Mouse (Mus musculus) retina, postnatal 1 day (tissue): Measurements from ENCODE around the gene Pum2.
"Not testable (repeated sequence)": the region's sequence is repeated elsewhere in the genome, so short reads cannot be mapped to it uniquely, and the experiment has no call there.

Source experiments
- DNase-seq: peaks from one replicate; pipeline ENCODE4 v3.0.0-alpha.2; 2012

Pum2 gene

GRCm38 (mm10) chr12:8669846-8670245 is 4.1 kb upstream of the Pum2 start:
- DNase-seq = no peak

GRCm38 (mm10) chr12:8673121-8673973 is 587 bp upstream of the Pum2 start:
- DNase-seq = no peak

GRCm38 (mm10) chr12:8674377-8674864 is 487 bp downstream of the Pum2 start:
- DNase-seq = no peak

GRCm38 (mm10) chr12:8674891-8675341 is 982 bp downstream of the Pum2 start:
- DNase-seq = no peak

- DNase-seq = peak; percentile 14
Observed at GRCm38 (mm10) chr12:8675361-8675760, 1.4 kb downstream of the Pum2 start.

GRCm38 (mm10) chr12:8676341-8676740 is 2.4 kb downstream of the Pum2 start:
- DNase-seq = no peak

- DNase-seq = no peak
Observed at GRCm38 (mm10) chr12:8677926-8678325, 4.0 kb downstream of the Pum2 start.

- DNase-seq = no peak
Observed at GRCm38 (mm10) chr12:8684200-8684599, 10.3 kb downstream of the Pum2 start.

- DNase-seq = no peak
Observed at GRCm38 (mm10) chr12:8685036-8685435, 11.1 kb downstream of the Pum2 start.

GRCm38 (mm10) chr12:8689882-8690281 is 15.9 kb downstream of the Pum2 start:
- DNase-seq = not testable (repeated sequence)

- DNase-seq = peak; percentile 60
Observed at GRCm38 (mm10) chr12:8698895-8699294, 25.0 kb downstream of the Pum2 start.

- no peak for DNase-seq
Observed at GRCm38 (mm10) chr12:8703988-8704387, 30.1 kb downstream of the Pum2 start.

- DNase-seq = no peak
Observed at GRCm38 (mm10) chr12:8708876-8709275, 34.9 kb downstream of the Pum2 start.

- DNase-seq = no peak
Observed at GRCm38 (mm10) chr12:8712665-8713064, 38.7 kb downstream of the Pum2 start.

- DNase-seq = no peak
Observed at GRCm38 (mm10) chr12:8716093-8716492, 42.2 kb downstream of the Pum2 start.

GRCm38 (mm10) chr12:8726890-8727289 is 53.0 kb downstream of the Pum2 start:
- DNase-seq = peak; percentile 3

GRCm38 (mm10) chr12:8728739-8729138 is 54.8 kb downstream of the Pum2 start:
- DNase-seq = no peak

- DNase-seq = no peak
Observed at GRCm38 (mm10) chr12:8753654-8754053, 79.7 kb downstream of the Pum2 start.

GRCm38 (mm10) chr12:8754116-8754515 is 80.2 kb downstream of the Pum2 start:
- no peak for DNase-seq

GRCm38 (mm10) chr12:8758029-8758428 is 84.1 kb downstream of the Pum2 start:
- no peak for DNase-seq

GRCm38 (mm10) chr12:8759115-8759514 is 85.2 kb downstream of the Pum2 start:
- no peak for DNase-seq

- no peak for DNase-seq
Observed at GRCm38 (mm10) chr12:8759779-8760178, 85.8 kb downstream of the Pum2 start.

- no peak for DNase-seq
Observed at GRCm38 (mm10) chr12:8760561-8760960, 86.6 kb downstream of the Pum2 start.

GRCm38 (mm10) chr12:8761058-8761457 is 87.1 kb downstream of the Pum2 start:
- DNase-seq = no peak

GRCm38 (mm10) chr12:8762667-8763066 is 88.7 kb downstream of the Pum2 start:
- no peak for DNase-seq
